Mouse (Mus musculus) erythroblast, embryonic 14.5 days (primary cell): ENCODE results near the gene Eid2.

ENCODE experiments used
- GATA1 ChIP-seq: IDR thresholded peaks from 2 replicates; pipeline ENCODE4 v1.6.1; 2012; ENCODE audit warnings: low read length, inconsistent platforms, mixed read lengths
- TAL1 ChIP-seq: IDR thresholded peaks from 3 replicates; pipeline ENCODE4 v1.6.1; 2012; ENCODE audit warnings: low read length, inconsistent platforms, mixed read lengths

DNA sequence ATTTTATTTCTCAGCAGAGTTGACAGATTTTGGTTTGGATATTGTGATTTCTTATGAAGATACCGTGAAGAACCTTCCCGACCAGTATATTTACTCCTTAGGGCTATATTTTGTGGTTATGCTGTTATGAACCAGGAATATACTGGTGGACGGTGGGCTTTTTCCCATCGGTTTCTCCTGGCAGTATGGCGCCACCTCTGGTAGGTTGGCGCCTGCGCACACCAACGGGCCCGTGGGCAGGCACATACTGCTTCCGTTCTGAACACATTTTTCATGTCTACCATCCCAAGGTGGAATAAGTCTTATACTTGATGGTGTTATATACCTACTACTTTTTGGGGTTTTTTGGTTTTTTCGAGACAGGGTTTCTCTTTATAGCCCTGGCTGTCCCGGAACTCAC, 1.7 kb downstream of the Eid2 start:
- TF ChIP-seq TAL1 (no peak), GATA1 (no peak)
